Mouse (Mus musculus) myocyte (in vitro differentiated cells): ENCODE measurements around the gene Ptprm.

Experiments
- E2F4 ChIP-seq: IDR thresholded peaks from one replicate; pipeline ENCODE4 v1.6.1; 2011; ENCODE audit warnings: mild to moderate bottlenecking, control low read depth, moderate library complexity; ENCODE audit not compliant: insufficient read depth
- MAX ChIP-seq: IDR thresholded peaks from one replicate; pipeline ENCODE4 v1.6.1; 2011; ENCODE audit warnings: low read depth, mild to moderate bottlenecking, control low read depth
- MYOD1 ChIP-seq, 3 experiments: IDR thresholded peaks; one replicate each; pipeline ENCODE4 v1.6.1; 2011; ENCODE audit warnings: control low read depth in 2 of 3, low read depth in 2 of 3, mild to moderate bottlenecking in 2 of 3, moderate library complexity in 1 of 3; ENCODE audit not compliant: insufficient read length in 2 of 3, control insufficient read depth in 1 of 3
- POLR2A ChIP-seq: IDR thresholded peaks from one replicate; pipeline ENCODE4 v1.6.1; 2011; ENCODE audit warnings: low read depth, mild to moderate bottlenecking, control low read depth, moderate library complexity; ENCODE audit not compliant: insufficient read length
- POLR2AphosphoS2 ChIP-seq: IDR thresholded peaks from one replicate; pipeline ENCODE4 v1.6.1; 2011; ENCODE audit warnings: low read depth, control low read depth; ENCODE audit not compliant: insufficient read length
- REST ChIP-seq: IDR thresholded peaks from one replicate; pipeline ENCODE4 v1.6.1; 2011; ENCODE audit warnings: mild to moderate bottlenecking, control low read depth, moderate library complexity; ENCODE audit not compliant: insufficient read depth, insufficient read length
- SRF ChIP-seq: IDR thresholded peaks from one replicate; pipeline ENCODE4 v1.6.1; 2011; ENCODE audit warnings: low read depth; ENCODE audit not compliant: control insufficient read depth, insufficient read length
- TCF3 ChIP-seq: IDR thresholded peaks from one replicate; pipeline ENCODE4 v1.6.1; 2011; ENCODE audit warnings: low read depth, control low read depth; ENCODE audit not compliant: insufficient read length
- USF1 ChIP-seq: IDR thresholded peaks from one replicate; pipeline ENCODE4 v1.6.1; 2011; ENCODE audit warnings: low read depth, mild to moderate bottlenecking, control low read depth, moderate library complexity

DNA sequence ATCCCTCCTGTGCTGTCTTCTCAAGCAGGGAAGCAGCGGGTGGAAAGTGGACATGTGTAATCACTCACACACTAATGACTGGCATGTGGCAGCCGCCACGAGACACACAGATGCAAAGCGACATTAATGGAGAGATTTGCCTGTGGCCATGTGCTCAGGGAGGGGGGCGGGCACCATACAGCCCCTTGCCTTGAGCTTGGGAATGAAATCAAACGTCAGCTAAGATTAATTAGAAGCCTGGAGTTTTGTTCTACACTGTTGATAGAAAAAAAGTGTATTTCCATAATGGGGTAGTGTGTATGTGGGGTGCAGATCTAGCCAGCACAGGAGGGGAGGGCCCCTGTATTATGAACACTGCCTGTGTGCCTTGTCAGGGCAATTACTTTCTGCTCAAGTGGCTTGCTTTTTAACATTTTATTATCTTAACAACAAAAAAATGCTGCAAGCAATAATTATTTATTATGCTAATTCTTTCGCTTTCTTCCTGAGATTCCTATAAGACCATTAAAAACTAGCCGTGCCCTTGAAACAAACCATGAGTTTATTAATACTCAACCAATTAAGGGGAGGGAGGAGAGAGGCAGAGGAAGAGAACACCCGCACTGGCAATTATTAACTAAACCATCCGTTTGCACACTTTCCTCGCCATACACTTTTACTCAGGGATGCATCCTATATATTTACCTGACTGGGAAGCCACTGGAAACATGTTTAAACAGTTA lies 30.3 kb downstream of the Ptprm start:
- no peak for TF ChIP-seq POLR2AphosphoS2
- no peak for TF ChIP-seq POLR2A
- no peak for TF ChIP-seq E2F4
- no peak for TF ChIP-seq MAX
- TF ChIP-seq MYOD1 (IDR thresholded peaks at IDR 0.05; ENCODE audit: control insufficient read depth in 1 of 3, insufficient read length in 2 of 3, low read depth in 2 of 3): no peak
- TF ChIP-seq SRF: no peak
- TF ChIP-seq USF1: no peak
- no peak for TF ChIP-seq REST
- TF ChIP-seq TCF3: no peak
